Comparison of ENCODE assay signal across 33 mouse cellular contexts in the genomic region with DNA sequence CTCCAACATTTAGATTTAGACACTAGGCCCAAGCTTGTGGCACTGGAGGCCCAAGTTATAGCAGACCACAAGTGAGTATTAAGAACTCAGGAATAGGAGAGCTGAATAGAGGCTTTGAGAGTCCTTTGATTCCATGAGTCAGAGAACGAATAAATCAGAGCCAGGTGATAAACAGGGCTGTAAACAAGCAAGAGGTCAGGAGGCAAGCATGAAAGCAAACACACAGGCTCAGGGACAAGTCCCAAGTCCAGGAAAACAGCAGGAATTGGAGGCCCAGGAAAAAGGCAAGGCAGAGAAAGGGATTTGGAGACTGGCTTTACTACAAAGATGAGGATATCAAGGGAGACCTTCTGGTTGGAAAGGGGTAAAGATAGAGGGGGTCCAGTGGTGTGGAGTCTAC. TPM values are rescaled to one million over a fixed set of nuclear protein-coding genes. Genes with fewer than 3 reads are reported as not detected.
"Had no signal": no experiment of that assay in that cellular context is flagged by ENCODE, and none has a peak within 500 bp of the region (broad histone marks: within the 10 kb centered on the region; RNA-seq: fewer than 3 reads in every experiment).

No protein-coding gene starts in this region.

- H3K4me1 ChIP-seq: heart, embryonic 12.5 days; hindbrain, embryonic 10.5 days; hindbrain, embryonic 12.5 days; intestine, embryonic 15.5 days; limb, embryonic 13.5 days; limb, embryonic 15.5 days had no signal

- H3K27ac ChIP-seq: gastrocnemius, adult 2 months; hindbrain, embryonic 10.5 days; hindbrain, embryonic 12.5 days; hindbrain, embryonic 14.5 days; intestine, embryonic 15.5 days; layer of hippocampus, adult 2 months; left cerebral cortex, adult 2 months; limb, embryonic 13.5 days; limb, embryonic 15.5 days; liver, embryonic 14.5 days had no signal

- H3K4me3 ChIP-seq: gastrocnemius, adult 2 months; heart, embryonic 12.5 days; hindbrain, embryonic 10.5 days; hindbrain, embryonic 12.5 days; intestine, embryonic 15.5 days; layer of hippocampus, adult 2 months; left cerebral cortex, adult 2 months; limb, embryonic 13.5 days; limb, embryonic 15.5 days had no signal

- H3K27me3 ChIP-seq: heart, embryonic 12.5 days; hindbrain, embryonic 12.5 days; intestine, embryonic 15.5 days; limb, embryonic 13.5 days; limb, embryonic 15.5 days had no signal

- H3K9ac ChIP-seq: heart, embryonic 12.5 days; hindbrain, embryonic 12.5 days; hindbrain, embryonic 14.5 days; intestine, embryonic 15.5 days; limb, embryonic 13.5 days; limb, embryonic 15.5 days; liver, embryonic 14.5 days had no signal

- H3K36me3 ChIP-seq: heart, embryonic 12.5 days; hindbrain, embryonic 10.5 days; hindbrain, embryonic 12.5 days; intestine, embryonic 15.5 days; limb, embryonic 13.5 days; limb, embryonic 15.5 days had no signal

- DNase-seq: gastrocnemius, adult 2 months; gastrocnemius, postnatal 10 days; gastrocnemius, postnatal 25 days; heart, adult 18-20 months; heart, postnatal 10 days; heart, postnatal 4 days; kidney, adult 18-20 months; kidney, adult 8-10 months; kidney, postnatal 10 days; kidney, postnatal 25 days; kidney, postnatal 4 days; left cerebral cortex, postnatal 4 days had no signal

- H3K9me3 ChIP-seq: intestine, embryonic 15.5 days; limb, embryonic 15.5 days had no signal

- H3K4me2 ChIP-seq: heart, embryonic 12.5 days; hindbrain, embryonic 12.5 days; hindbrain, embryonic 14.5 days; intestine, embryonic 15.5 days; limb, embryonic 13.5 days; limb, embryonic 15.5 days had no signal

- ATAC-seq: hindbrain, embryonic 16.5 days; inflammation-experienced regulatory T-cells, adult 6 months; intestine, embryonic 15.5 days; intestine, postnatal 0 days had no signal

RNA-seq across cellular contexts. Expression of a gene that starts 14.5 kb away (rescaled TPM):
- total RNA-seq: gastrocnemius, adult 2 months; gastrocnemius, postnatal 25 days; granulocyte monocyte progenitor cell, adult 5-6 weeks; heart, adult 18-20 months; heart, postnatal 25 days had no signal
- polyA plus RNA-seq: intestine, postnatal 0 days had no signal

RNA-seq across cellular contexts. Expression of a gene that starts 15.1 kb away (rescaled TPM):
- total RNA-seq: gastrocnemius, adult 2 months; gastrocnemius, postnatal 25 days; gastrocnemius, postnatal 4 days; heart, adult 18-20 months; heart, postnatal 10 days; heart, postnatal 25 days; heart, postnatal 4 days; layer of hippocampus, adult 2 months; layer of hippocampus, postnatal 10 days; layer of hippocampus, postnatal 25 days; left cerebral cortex, adult 2 months; left cerebral cortex, postnatal 4 days had no signal

RNA-seq across cellular contexts. Expression of a gene that starts 36.8 kb away (rescaled TPM):
- total RNA-seq: heart, postnatal 10 days; layer of hippocampus, postnatal 25 days had no signal
- polyA plus RNA-seq: frontal cortex, adult 2 months; heart, embryonic 12.5 days; heart, embryonic 14.5 days; hindbrain, embryonic 14.5 days; kidney, embryonic 14.5 days had no signal
